Mouse (Mus musculus) embryonic fibroblast, embryonic 13.5 days (primary cell): ENCODE measurements around the gene Cpt2.

Source experiments
- CTCF ChIP-seq: IDR thresholded peaks from 2 replicates; pipeline ENCODE4 v1.5.1; 2011; ENCODE audit warnings: mild to moderate bottlenecking, control low read depth, low read length, moderate library complexity, borderline replicate concordance; ENCODE audit not compliant: insufficient read depth
- POLR2A ChIP-seq: IDR thresholded peaks from 2 replicates; pipeline ENCODE4 v1.6.1; 2011; ENCODE audit warnings: low read depth, mild to moderate bottlenecking, control low read depth, low read length, moderate library complexity

DNA sequence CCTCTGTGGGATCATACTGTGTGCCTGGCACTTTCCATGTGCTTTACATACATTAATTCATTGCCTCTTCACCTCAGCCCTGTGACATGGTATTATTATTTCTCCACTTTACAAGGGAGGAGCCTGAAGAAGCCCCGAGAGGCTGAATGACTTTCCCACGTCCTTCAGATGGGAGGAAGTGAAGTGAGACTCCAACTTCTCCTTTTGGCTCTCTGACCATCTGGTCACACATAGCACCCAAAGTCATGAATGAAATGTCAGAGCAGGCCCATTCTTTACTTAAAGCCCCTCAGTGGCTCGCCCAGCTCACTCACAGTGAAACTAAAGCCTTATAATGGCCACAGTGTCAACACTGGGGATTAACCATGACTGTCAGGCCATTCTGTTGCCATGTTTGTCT lies 11.8 kb upstream of the Cpt2 start:
- no peak for TF ChIP-seq POLR2A
- no peak for TF ChIP-seq CTCF
